Mouse (Mus musculus) liver, embryonic 11.5 days (tissue): Measurements from ENCODE around the gene Klhl29. TPM values are rescaled to one million over a fixed set of nuclear protein-coding genes. Genes with fewer than 3 reads are reported as not detected.

Experiments
- ATAC-seq: fragments of 200-750 bp; cut with Nextera tagmentation; replicated peaks from 2 replicates; pipeline ENCODE4 v1.8.0; 2017; ENCODE audit warnings: moderate number of reproducible peaks, mild to moderate bottlenecking, moderate TSS enrichment, moderate library complexity; ENCODE audit not compliant: low FRiP score
- DNase-seq: peaks from one replicate; pipeline ENCODE4 v3.0.0-alpha.2; 2017; ENCODE audit warnings: low spot score
- H3K27ac ChIP-seq: fragments of 300-500 bp; sonication (generic); 2 replicates; pipeline ENCODE4 v1.5.1; 2014; ENCODE audit warnings: mild to moderate bottlenecking, low read depth, low read length, control low read depth
- H3K27me3 ChIP-seq: fragments of 300-500 bp; sonication (generic); replicated peaks from 2 replicates; pipeline ENCODE4 v1.6.1; 2014; ENCODE audit warnings: low read length, mixed read lengths; ENCODE audit not compliant: control insufficient read depth, insufficient read depth
- H3K36me3 ChIP-seq: fragments of 300-500 bp; sonication (generic); 2 replicates; pipeline ENCODE4 v1.6.1; 2014; ENCODE audit warnings: mild to moderate bottlenecking, low read length, moderate library complexity, mixed read lengths; ENCODE audit not compliant: control insufficient read depth, insufficient read depth
- H3K4me1 ChIP-seq: fragments of 300-500 bp; sonication (generic); replicated peaks from 2 replicates; pipeline ENCODE4 v1.6.1; 2014; ENCODE audit warnings: low read length, mixed read lengths; ENCODE audit not compliant: control insufficient read depth, insufficient read depth
- H3K4me2 ChIP-seq: fragments of 300-500 bp; sonication (generic); 2 replicates; pipeline ENCODE4 v1.6.1; 2014; ENCODE audit warnings: mild to moderate bottlenecking, control low read depth, moderate library complexity
- H3K4me3 ChIP-seq: fragments of 300-500 bp; sonication (generic); 2 replicates; pipeline ENCODE4 v1.5.1; 2014; ENCODE audit warnings: low read depth, low read length, control low read depth
- H3K9ac ChIP-seq: fragments of 300-500 bp; sonication (generic); 2 replicates; pipeline ENCODE4 v1.6.1; 2014; ENCODE audit warnings: low read depth, low read length, control low read depth
- H3K9me3 ChIP-seq: fragments of 300-500 bp; sonication (generic); 2 replicates; pipeline ENCODE4 v1.6.1; 2016; ENCODE audit warnings: low read length, inconsistent platforms, mixed read lengths; ENCODE audit not compliant: control insufficient read depth
- WGBS: fragments of 180-500 bp; shearing (Covaris S2); extraction: QIAGEN DNeasy Blood & Tissue Kit; methylation state at CpG from one replicate; pipeline ENCODE4 v1.1.7; 2014; 5-methylcytosine and 5-hydroxymethylcytosine counted together
- polyA plus RNA-seq: library from polyadenylated mRNA; unstranded; fragments of >200 nt; fragmentation: Nextera tagmentation; extraction: Ambion mirVana; gene quantifications from 2 replicates; pipeline ENCODE4 v1.2.1, GENCODE M21; 2014

Klhl29 gene
- polyA plus RNA-seq, 1 experiment from 2014 or later: 0.66 TPM

- H3K4me2 ChIP-seq: no peak overlapping the region
- H3K4me3 ChIP-seq: no peak overlapping the region
- no peaks in the 10 kb centered on the region for H3K9me3 ChIP-seq
- H3K4me1 ChIP-seq: peaks cover 9% of the 10 kb centered on the region
- DNase-seq (no peak), ATAC-seq (no peak)
- no peaks in the 10 kb centered on the region for H3K36me3 ChIP-seq
- H3K27me3 ChIP-seq: no peaks in the 10 kb centered on the region
- 18% methylated on average over 6 of the region's 6 CpGs for WGBS
- no peak overlapping the region for H3K27ac ChIP-seq
- H3K9ac ChIP-seq: no peak overlapping the region
Measured at GRCm38 (mm10) chr12:5247505-5247904, 128.0 kb downstream of the Klhl29 start.

GRCm38 (mm10) chr12:5246721-5247341, 128.7 kb downstream of the Klhl29 start:
- WGBS: 66% methylated on average over 15 of the region's 15 CpGs
- Histone ChIP-seq H3K9ac (no peak overlapping the region), H3K36me3 (no peaks in the 10 kb centered on the region), H3K27ac (no peak overlapping the region), H3K4me3 (no peak overlapping the region), H3K27me3 (no peaks in the 10 kb centered on the region), H3K4me2 (no peak overlapping the region), H3K9me3 (no peaks in the 10 kb centered on the region), H3K4me1 (peaks cover 9% of the 10 kb centered on the region)
- ATAC-seq: no peak
- no peak for DNase-seq

GRCm38 (mm10) chr12:5246193-5246621, 129.3 kb downstream of the Klhl29 start:
- Histone ChIP-seq H3K4me3 (no peak overlapping the region), H3K9me3 (no peaks in the 10 kb centered on the region), H3K4me2 (no peak overlapping the region), H3K4me1 (peaks cover 9% of the 10 kb centered on the region), H3K27me3 (no peaks in the 10 kb centered on the region), H3K9ac (no peak overlapping the region), H3K27ac (no peak overlapping the region), H3K36me3 (no peaks in the 10 kb centered on the region)
- no peak for DNase-seq
- ATAC-seq: no peak
- 74% methylated on average over 9 of the region's 9 CpGs for WGBS

GRCm38 (mm10) chr12:5245207-5245597, 130.3 kb downstream of the Klhl29 start:
- Histone ChIP-seq H3K4me1 (peaks cover 9% of the 10 kb centered on the region), H3K36me3 (no peaks in the 10 kb centered on the region), H3K9me3 (no peaks in the 10 kb centered on the region), H3K4me2 (no peak overlapping the region), H3K27me3 (no peaks in the 10 kb centered on the region), H3K4me3 (no peak overlapping the region), H3K9ac (no peak overlapping the region), H3K27ac (no peak overlapping the region)
- WGBS: 71% methylated on average over 4 of the region's 4 CpGs
- DNase-seq (no peak), ATAC-seq (no peak)

GRCm38 (mm10) chr12:5244431-5245206, 130.9 kb downstream of the Klhl29 start:
- peaks cover 5% of the 10 kb centered on the region; the same call in 1 of the 2 replicates for H3K4me1 ChIP-seq
- no peaks in the 10 kb centered on the region for H3K9me3 ChIP-seq
- H3K4me2 ChIP-seq: no peak overlapping the region
- WGBS: 80% methylated on average over 10 of the region's 10 CpGs
- H3K36me3 ChIP-seq: no peaks in the 10 kb centered on the region
- DNase-seq (no peak), ATAC-seq (no peak)
- H3K27ac ChIP-seq: no peak overlapping the region
- no peak overlapping the region for H3K4me3 ChIP-seq
- no peaks in the 10 kb centered on the region for H3K27me3 ChIP-seq
- no peak overlapping the region for H3K9ac ChIP-seq

GRCm38 (mm10) chr12:5243867-5244266, 131.6 kb downstream of the Klhl29 start:
- ATAC-seq (no peak), DNase-seq (no peak)
- WGBS: 68% methylated on average over 6 of the region's 6 CpGs

GRCm38 (mm10) chr12:5243449-5243848, 132.0 kb downstream of the Klhl29 start:
- 62% methylated on average over 4 of the region's 4 CpGs for WGBS
- Histone ChIP-seq H3K4me1 (peaks cover 5% of the 10 kb centered on the region; the same call in 1 of the 2 replicates), H3K4me2 (no peak overlapping the region), H3K4me3 (no peak overlapping the region), H3K9me3 (no peaks in the 10 kb centered on the region), H3K27ac (no peak overlapping the region), H3K9ac (no peak overlapping the region), H3K36me3 (no peaks in the 10 kb centered on the region), H3K27me3 (no peaks in the 10 kb centered on the region)
- ATAC-seq: no peak
- no peak for DNase-seq

More at GRCm38 (mm10) chr12:5243867-5244266, 131.6 kb downstream of the Klhl29 start:
- Histone ChIP-seq H3K4me2 (no peak overlapping the region), H3K9ac (no peak overlapping the region), H3K4me3 (no peak overlapping the region), H3K27me3 (no peaks in the 10 kb centered on the region), H3K4me1 (peaks cover 5% of the 10 kb centered on the region; the same call in 1 of the 2 replicates), H3K27ac (no peak overlapping the region), H3K36me3 (no peaks in the 10 kb centered on the region), H3K9me3 (no peaks in the 10 kb centered on the region)

- Histone ChIP-seq H3K4me2 (no peak overlapping the region), H3K4me1 (peaks cover 5% of the 10 kb centered on the region; the same call in 1 of the 2 replicates), H3K27me3 (no peaks in the 10 kb centered on the region), H3K9me3 (no peaks in the 10 kb centered on the region), H3K27ac (no peak overlapping the region), H3K9ac (no peak overlapping the region), H3K36me3 (no peaks in the 10 kb centered on the region), H3K4me3 (no peak overlapping the region)
- no peak for ATAC-seq
- 79% methylated on average over 8 of the region's 8 CpGs for WGBS
- no peak for DNase-seq
Measured at GRCm38 (mm10) chr12:5242551-5243330, 132.7 kb downstream of the Klhl29 start.
